Mouse (Mus musculus): ENCODE data around the gene Gal3st2b.
"Not testable (repeated sequence)": the region's sequence is repeated elsewhere in the genome, so short reads cannot be mapped to it uniquely, and the experiment has no call there.

Gene Gal3st2b

GRCm38 (mm10) chr1:93918011-93918410 is at the start of gene Gal3st2b:
Gene Gal3st2b (plus strand): TSS chr1:93918311.
- not testable (repeated sequence) for DNase-seq

- not testable (repeated sequence) for DNase-seq
Measured at GRCm38 (mm10) chr1:93871594-93872105, 46.5 kb upstream of the Gal3st2b start.

GRCm38 (mm10) chr1:93874405-93874804 is 43.7 kb upstream of the Gal3st2b start:
- DNase-seq: not testable (repeated sequence)

GRCm38 (mm10) chr1:93881778-93882177 is 36.3 kb upstream of the Gal3st2b start:
- not testable (repeated sequence) for DNase-seq

DNA sequence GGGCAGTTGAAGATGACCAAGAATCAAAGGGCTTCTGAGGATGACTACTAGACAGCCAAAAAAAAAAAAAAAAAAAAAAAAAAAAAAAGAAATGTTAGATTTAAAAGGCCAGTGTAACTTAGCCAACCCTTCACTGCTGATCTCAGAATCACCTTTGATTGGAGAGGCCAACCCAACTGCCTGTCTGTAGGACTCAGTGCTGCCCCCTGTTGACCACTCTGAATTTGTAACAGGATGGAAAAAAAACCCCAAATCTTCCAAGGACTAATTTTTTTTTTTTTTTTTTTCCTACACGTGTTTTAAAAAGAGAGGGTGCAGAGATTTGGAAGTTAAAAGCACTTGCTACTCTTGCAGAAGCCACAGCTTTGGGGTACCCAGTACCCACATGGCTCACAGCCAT is 27.2 kb upstream of the Gal3st2b start:
- DNase-seq: peak; percentile 9 to 14

GRCm38 (mm10) chr1:93897395-93897794 is 20.7 kb upstream of the Gal3st2b start:
- not testable (repeated sequence) for DNase-seq

DNA sequence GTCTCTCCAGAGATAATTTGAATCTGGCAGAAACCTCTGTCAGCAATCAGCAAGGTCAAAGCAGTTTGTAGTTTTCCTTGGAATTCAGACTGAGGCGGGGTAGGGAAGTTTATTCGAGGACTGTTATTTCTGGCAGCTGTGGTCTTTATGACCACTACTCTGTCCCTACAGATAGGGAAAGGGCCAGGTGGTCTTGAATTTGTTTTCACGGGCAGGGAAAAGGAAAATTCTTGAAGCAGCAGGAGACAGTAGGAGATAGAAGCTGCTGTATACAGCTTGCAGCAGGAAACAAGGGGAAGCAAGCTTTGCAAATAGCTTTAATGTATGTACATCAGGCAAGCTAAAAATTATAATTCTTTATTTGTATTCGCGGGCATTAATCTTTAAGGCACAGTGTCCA is 16.8 kb upstream of the Gal3st2b start:
- DNase-seq: not testable (repeated sequence)

- not testable (repeated sequence) for DNase-seq
Measured at GRCm38 (mm10) chr1:93906690-93907089, 11.4 kb upstream of the Gal3st2b start.

GRCm38 (mm10) chr1:93908977-93909586 is 9.0 kb upstream of the Gal3st2b start:
- not testable (repeated sequence) for DNase-seq

DNA sequence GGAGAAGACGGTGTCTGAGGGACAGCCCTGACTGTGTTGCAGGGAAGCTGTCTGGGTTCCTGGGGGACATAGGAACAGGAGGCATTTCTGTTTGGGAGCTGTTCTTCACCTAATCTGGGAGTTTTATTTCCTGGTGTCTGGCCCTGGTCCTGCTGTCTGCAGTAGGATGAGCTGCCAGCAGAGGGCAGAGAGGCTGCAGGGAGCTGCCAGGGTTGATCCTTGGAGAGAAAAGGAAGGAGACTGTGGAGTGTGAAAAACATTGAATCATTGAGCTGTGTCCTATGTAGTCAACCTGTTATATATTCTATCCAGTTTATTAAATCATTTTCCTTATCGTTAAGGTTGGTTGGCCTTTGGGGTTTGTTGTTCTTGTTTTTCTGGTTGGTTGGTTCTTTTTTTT is 6.2 kb upstream of the Gal3st2b start:
- not testable (repeated sequence) for DNase-seq

DNA sequence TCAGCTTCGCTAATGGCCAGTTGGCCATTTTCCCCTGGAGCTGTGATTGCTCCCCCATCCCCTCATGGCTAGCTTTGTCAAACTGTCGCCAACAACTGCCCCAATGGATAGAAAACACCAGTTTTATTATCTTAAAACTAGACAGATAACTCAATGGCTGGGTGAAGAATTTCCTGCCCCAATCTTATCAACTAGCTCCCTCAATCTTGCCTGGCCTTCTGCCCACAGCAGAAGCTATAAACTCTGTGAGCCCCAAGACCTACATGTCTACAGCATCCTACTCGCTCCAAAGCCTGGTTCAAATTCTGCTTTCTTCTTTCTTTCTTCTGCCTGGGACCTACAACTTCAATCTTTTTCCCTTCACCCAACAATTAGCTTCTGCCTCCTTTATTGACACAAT is 951 bp upstream of the Gal3st2b start:
- DNase-seq: not testable (repeated sequence)

DNA sequence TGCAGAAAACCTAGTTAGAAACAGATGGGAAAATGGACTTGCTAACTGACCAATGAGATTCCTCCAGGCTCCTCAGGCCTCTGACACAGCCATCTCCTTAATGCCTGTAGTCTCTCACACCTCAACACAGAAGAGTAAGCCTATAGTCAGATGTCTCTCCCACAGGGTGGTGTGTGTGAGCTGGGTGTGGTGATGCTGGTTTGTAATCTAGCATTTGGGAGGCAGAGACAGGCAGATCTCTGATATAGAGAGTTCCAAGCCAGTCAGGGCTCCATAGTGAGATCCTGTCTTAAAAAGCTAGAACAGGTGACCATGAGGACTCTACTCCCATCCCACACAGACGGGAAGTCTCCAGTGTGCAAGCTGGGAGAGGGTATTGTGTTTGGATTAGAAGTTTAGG is 664 bp downstream of the Gal3st2b start:
- DNase-seq: not testable (repeated sequence)

DNA sequence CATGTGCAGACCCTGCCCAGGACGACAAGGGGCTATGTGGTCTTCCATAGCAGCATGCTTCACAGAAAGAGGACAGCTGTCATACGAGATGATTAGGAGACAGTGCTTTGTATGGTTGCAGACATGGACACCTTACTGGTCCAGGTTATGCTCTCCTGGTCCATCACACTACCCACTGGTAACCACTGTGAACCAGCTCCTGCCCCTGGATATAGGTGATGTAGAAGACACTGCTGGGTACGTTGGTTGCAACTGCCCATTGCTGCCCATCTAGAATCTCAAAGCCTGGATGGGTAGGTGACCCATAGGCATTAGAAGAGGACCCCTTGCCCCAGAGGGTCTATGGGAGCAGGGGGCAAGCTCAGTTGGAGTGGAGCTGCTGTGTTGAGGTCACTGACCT is 1.2 kb downstream of the Gal3st2b start:
- not testable (repeated sequence) for DNase-seq

DNA sequence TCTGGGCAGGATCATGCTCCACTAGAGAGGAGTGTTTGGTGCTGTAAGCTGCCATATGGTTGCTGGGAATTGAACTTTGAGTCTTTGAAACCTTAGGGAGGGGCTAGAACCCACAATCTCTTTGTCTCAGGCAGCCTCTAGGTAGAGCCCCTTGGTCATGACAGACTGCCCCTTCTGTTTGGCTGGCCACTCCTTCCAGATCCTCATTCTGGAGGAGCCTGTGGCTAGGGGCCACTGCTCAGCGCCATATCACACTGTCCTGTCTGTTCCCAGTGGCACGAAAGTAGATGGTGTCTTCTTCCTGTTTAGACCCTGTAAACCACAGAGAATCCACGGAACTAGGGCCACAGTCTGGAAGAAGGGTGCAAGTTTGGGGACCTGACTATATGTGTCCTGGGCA is 4.5 kb downstream of the Gal3st2b start:
- not testable (repeated sequence) for DNase-seq

DNA sequence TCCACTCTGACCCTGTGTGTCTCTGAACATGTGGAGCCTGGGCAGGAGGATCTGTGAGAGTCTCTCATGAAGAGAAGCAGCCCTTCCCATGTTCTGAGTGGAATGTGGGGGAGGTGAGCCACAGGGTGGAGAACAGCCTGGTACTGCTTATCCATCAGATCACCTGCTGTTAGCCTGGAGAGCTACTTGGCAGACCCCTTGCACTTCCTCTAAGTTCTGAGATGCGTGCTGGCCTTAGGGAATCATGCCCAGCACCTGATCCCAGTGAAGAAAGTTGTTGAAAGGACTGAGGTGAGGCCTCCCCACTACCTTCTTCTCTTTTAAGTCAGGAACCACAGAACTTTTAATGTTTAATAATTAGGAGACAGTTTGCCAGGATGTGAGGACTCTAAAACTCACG is 5.0 kb downstream of the Gal3st2b start:
- DNase-seq: peak in 1 of 2 experiments; percentile 42

GRCm38 (mm10) chr1:93935378-93935777 is 17.3 kb downstream of the Gal3st2b start:
- peak in 1 of 2 experiments; percentile 24 for DNase-seq

DNA sequence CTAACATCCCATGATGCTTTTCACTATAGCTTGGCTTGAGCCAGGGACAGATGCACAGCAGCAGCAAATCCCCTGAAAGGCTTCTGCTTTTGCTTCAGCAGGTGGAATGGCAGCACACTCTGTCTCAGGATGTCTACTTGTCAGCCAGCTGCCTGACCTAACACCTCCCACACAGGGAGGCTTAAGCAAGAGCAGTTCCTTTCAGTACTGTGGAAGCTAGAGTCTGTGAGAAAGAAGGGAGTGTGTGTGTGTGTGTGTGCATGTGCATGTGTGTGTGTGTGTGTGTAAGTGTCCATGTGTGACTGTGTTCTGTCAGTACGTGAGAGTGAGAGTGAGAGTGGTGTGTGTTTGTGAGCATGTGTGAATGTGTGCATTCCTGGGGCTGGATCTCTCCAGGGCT is 19.7 kb downstream of the Gal3st2b start:
- not testable (repeated sequence) for DNase-seq

DNA sequence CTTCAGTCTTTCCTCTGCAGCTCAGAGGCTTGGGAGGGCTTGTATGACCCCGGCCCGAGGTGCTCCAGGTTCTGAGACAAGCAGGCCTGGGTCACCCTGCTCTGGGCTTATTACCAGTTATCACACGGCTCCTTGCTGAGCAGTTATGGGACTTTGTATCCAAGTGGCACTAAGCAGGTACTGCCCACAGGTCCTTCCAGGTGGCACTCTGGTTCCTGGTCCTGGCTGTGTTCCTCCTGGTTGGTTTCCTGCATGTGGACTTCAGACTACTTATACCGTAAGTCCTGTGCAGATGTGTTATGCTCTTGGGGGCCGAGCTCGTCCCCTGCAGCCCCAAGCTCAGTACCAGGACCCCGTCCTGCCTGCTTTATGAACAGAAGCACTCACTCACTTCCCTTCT is 20.3 kb downstream of the Gal3st2b start:
- DNase-seq: not testable (repeated sequence)

- not testable (repeated sequence) for DNase-seq
Measured at GRCm38 (mm10) chr1:93949087-93949486, 31.0 kb downstream of the Gal3st2b start.

DNA sequence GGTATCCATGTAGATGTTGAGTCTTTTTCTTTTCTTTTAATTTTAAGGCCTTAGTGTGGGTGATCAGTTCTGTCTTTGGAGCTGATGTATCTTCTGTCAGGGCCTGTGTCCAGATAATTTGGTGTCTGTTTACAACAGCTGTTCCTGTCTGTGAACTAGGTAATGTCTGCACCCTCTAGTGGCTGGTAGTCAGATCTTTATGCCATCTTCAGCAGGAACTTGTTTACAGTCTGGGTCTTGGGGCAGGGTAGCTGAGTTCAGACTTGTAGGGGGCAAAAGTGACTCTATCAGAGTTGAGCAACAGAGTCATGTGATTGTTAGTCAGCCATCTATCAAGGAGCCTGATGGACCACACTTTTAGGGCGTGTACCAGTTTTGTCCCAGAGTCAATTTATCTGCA is 48.4 kb downstream of the Gal3st2b start:
- DNase-seq: not testable (repeated sequence)

- DNase-seq: not testable (repeated sequence)
Measured at GRCm38 (mm10) chr1:93970380-93970779, 52.3 kb downstream of the Gal3st2b start.

- DNase-seq: not testable (repeated sequence)
Measured at GRCm38 (mm10) chr1:93970797-93971196, 52.7 kb downstream of the Gal3st2b start.

- not testable (repeated sequence) for DNase-seq
Measured at GRCm38 (mm10) chr1:93975764-93976163, 57.7 kb downstream of the Gal3st2b start.

DNA sequence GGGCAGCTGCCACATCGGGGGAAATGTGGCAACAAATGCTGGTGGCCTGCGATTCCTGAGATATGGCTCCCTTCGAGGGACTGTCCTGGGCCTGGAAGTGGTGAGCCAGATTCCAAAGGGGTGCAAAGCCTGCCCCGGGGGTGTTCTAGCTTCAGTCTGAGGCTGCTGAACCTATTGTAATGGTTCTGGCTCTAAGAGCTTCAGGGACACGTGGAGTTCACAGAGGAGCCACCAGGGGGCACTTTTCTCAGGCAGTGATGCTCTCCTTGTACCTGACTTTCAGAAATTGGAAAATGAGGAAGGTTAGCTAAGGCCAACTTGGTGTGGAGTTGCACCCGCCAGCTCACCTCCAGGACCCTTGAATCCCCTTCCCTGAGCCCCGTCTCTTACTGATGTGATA is 60.2 kb downstream of the Gal3st2b start:
- DNase-seq: not testable (repeated sequence)

DNA sequence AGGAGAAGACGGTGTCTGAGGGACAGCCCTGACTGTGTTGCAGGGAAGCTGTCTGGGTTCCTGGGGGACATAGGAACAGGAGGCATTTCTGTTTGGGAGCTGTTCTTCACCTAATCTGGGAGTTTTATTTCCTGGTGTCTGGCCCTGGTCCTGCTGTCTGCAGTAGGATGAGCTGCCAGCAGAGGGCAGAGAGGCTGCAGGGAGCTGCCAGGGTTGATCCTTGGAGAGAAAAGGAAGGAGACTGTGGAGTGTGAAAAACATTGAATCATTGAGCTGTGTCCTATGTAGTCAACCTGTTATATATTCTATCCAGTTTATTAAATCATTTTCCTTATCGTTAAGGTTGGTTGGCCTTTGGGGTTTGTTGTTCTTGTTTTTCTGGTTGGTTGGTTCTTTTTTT is 62.8 kb downstream of the Gal3st2b start:
- DNase-seq: not testable (repeated sequence)

All from cerebellum, postnatal 10 days (tissue).